Mouse (Mus musculus): Measurements from ENCODE around the gene March10. TPM values are rescaled to one million over a fixed set of nuclear protein-coding genes. Genes with fewer than 3 reads are reported as not detected.

The March10 gene
- polyA plus RNA-seq, 1 experiment from 2014 or later = not detected

DNA sequence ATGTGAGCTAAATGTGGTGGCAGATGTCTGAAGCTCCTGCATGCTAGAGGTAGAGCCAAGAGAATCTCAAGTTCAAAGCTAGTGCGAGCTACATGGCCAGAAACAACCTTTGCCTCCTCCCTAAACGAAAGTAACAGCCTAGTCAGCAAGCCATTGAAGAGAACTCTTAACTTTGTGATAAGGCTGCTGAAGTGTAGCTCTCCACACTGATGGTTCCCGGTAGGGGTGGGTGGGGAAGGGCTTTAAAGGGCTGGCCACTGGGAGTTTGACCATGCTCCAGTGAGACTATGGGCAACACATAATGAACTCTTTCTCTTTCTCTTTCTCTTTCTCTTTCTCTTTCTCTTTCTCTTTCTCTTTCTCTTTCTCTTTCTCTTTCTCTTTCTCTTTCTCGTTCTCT, 35.9 kb upstream of the March10 start:
- Histone ChIP-seq H3K9ac (replicated peaks; ENCODE audit: low read depth, low read length) (no peak overlapping the region), H3K4me3 (ENCODE audit: low read depth, low read length) (no peak overlapping the region), H3K4me1 (ENCODE audit: control insufficient read depth, insufficient read depth, low read length) (peaks cover 5% of the 10 kb centered on the region), H3K27me3 (ENCODE audit: control insufficient read depth, insufficient read depth, low read length) (no peaks in the 10 kb centered on the region), H3K27ac (ENCODE audit: low read length) (no peak overlapping the region), H3K36me3 (ENCODE audit: control insufficient read depth, insufficient read depth, low read length) (no peaks in the 10 kb centered on the region), H3K9me3 (ENCODE audit: control insufficient read depth, low read depth, low read length) (no peaks in the 10 kb centered on the region), H3K4me2 (replicated peaks; ENCODE audit: low read depth, low read length) (no peak overlapping the region)
- WGBS = 82% methylated on average over 4 of the region's 4 CpGs
- ATAC-seq (ENCODE audit: insufficient number of reproducible peaks, insufficient read depth, low FRiP score, low read depth) = no peak

DNA sequence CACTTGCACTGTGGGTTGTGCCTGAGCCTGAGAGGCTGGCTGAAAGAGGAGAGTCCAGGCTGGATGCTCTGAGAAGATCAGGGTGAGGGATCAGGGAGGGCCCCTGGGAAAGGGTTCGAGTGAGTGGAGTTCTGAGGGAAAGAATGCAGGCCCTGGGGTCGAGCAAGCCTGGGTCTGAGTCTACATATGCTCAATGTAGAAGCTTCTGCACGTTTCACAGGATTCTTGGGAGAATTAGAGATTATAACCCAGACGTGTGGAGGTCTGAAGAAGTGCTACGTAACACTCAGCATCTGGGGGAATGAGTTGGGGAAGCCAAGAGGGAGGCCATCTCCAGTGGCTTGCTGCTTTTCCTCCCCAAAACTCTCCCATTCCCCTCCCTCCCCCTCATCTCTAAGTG, 34.4 kb upstream of the March10 start:
- H3K36me3 ChIP-seq (ENCODE audit: control insufficient read depth, insufficient read depth, low read length) = no peaks in the 10 kb centered on the region

DNA sequence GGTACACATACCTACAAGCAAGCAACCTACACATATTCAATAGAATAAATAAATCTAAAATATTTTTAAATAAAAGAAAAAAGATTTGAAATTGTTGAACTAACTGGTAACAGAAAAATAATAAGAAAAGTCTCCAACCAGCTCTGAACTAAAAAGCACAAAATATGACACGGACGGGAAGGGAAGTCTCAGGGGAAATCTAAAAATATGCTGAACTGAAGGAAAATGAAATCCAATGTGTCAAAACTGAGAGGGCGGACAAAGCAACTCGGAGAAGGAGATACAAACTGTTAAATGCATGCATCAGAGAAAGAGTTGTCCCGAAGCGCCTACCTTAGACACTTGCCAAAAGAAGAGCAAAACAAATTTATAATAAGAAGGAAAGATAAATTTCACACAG, 28.9 kb upstream of the March10 start:
- Histone ChIP-seq H3K4me2 (replicated peaks; ENCODE audit: low read depth, low read length) (no peak overlapping the region), H3K4me3 (ENCODE audit: low read depth, low read length) (no peak overlapping the region), H3K9me3 (ENCODE audit: control insufficient read depth, low read depth, low read length) (no peaks in the 10 kb centered on the region), H3K36me3 (ENCODE audit: control insufficient read depth, insufficient read depth, low read length) (no peaks in the 10 kb centered on the region), H3K27me3 (ENCODE audit: control insufficient read depth, insufficient read depth, low read length) (no peaks in the 10 kb centered on the region), H3K27ac (ENCODE audit: low read length) (no peak overlapping the region), H3K4me1 (ENCODE audit: control insufficient read depth, insufficient read depth, low read length) (no peaks in the 10 kb centered on the region), H3K9ac (replicated peaks; ENCODE audit: low read depth, low read length) (no peak overlapping the region)
- ATAC-seq (ENCODE audit: insufficient number of reproducible peaks, insufficient read depth, low FRiP score, low read depth) = no peak
- 86% methylated on average over 6 of the region's 6 CpGs for WGBS

More for the DNA sequence above, 34.4 kb upstream of the March10 start:
- 64% methylated on average over 5 of the region's 5 CpGs for WGBS
- H3K27me3 ChIP-seq (ENCODE audit: control insufficient read depth, insufficient read depth, low read length) = no peaks in the 10 kb centered on the region
- H3K9me3 ChIP-seq (ENCODE audit: control insufficient read depth, low read depth, low read length) = no peaks in the 10 kb centered on the region
- H3K9ac ChIP-seq (replicated peaks; ENCODE audit: low read depth, low read length) = no peak overlapping the region
- H3K4me3 ChIP-seq (ENCODE audit: low read depth, low read length) = no peak overlapping the region
- no peak for ATAC-seq (ENCODE audit: insufficient number of reproducible peaks, insufficient read depth, low FRiP score, low read depth)
- H3K4me1 ChIP-seq (ENCODE audit: control insufficient read depth, insufficient read depth, low read length) = peaks cover 5% of the 10 kb centered on the region
- no peak overlapping the region for H3K4me2 ChIP-seq (replicated peaks; ENCODE audit: low read depth, low read length)
- H3K27ac ChIP-seq (ENCODE audit: low read length) = no peak overlapping the region

DNA sequence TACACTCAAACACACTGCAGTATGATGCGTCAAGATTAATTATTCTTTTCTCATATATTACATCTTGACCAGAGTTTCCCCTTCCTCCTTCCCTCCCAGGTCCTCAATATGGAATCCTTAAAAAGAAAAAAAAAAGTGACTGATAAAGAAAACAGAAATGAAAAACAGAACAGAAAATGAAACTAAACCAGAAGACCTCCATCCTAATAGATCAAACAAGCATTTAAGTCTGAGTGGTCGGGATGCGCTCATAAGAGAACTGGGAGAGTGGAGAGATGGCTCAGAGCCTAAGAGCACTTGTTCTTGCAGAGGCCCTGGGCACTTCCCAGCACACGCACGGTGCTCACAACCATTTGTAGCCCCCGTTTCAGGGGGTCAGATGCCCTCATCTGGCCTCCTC, 28.5 kb upstream of the March10 start:
- no peak for ATAC-seq (ENCODE audit: insufficient number of reproducible peaks, insufficient read depth, low FRiP score, low read depth)
- Histone ChIP-seq H3K27ac (ENCODE audit: low read length) (no peak overlapping the region), H3K4me3 (ENCODE audit: low read depth, low read length) (no peak overlapping the region), H3K9ac (replicated peaks; ENCODE audit: low read depth, low read length) (no peak overlapping the region), H3K4me1 (ENCODE audit: control insufficient read depth, insufficient read depth, low read length) (no peaks in the 10 kb centered on the region), H3K9me3 (ENCODE audit: control insufficient read depth, low read depth, low read length) (no peaks in the 10 kb centered on the region), H3K36me3 (ENCODE audit: control insufficient read depth, insufficient read depth, low read length) (no peaks in the 10 kb centered on the region), H3K27me3 (ENCODE audit: control insufficient read depth, insufficient read depth, low read length) (no peaks in the 10 kb centered on the region), H3K4me2 (replicated peaks; ENCODE audit: low read depth, low read length) (no peak overlapping the region)
- 70% methylated on average over 6 of the region's 6 CpGs for WGBS

DNA sequence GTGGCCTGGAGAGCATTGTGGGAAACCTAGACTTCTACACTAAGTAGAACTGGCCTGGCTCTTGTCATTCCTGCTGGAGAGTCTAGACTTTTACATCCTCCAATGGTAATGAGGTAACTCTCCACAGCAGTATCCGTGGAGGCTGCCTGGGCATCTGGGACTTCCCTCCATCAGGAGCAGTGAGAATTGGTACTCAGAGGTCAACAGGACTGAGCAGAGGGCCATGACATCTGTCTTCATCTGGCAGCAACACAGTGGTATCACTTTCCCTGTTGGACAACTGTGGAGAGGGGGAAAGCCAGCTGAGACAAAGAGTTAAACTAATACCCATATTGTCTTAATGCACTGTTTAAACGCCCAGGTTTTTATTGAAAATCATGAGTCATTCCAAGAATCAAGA, 26.2 kb upstream of the March10 start:
- ATAC-seq (ENCODE audit: insufficient number of reproducible peaks, insufficient read depth, low FRiP score, low read depth) = no peak
- Histone ChIP-seq H3K4me1 (ENCODE audit: control insufficient read depth, insufficient read depth, low read length) (no peaks in the 10 kb centered on the region), H3K27ac (ENCODE audit: low read length) (no peak overlapping the region), H3K4me2 (replicated peaks; ENCODE audit: low read depth, low read length) (no peak overlapping the region), H3K27me3 (ENCODE audit: control insufficient read depth, insufficient read depth, low read length) (no peaks in the 10 kb centered on the region), H3K9ac (replicated peaks; ENCODE audit: low read depth, low read length) (no peak overlapping the region), H3K36me3 (ENCODE audit: control insufficient read depth, insufficient read depth, low read length) (no peaks in the 10 kb centered on the region), H3K9me3 (ENCODE audit: control insufficient read depth, low read depth, low read length) (no peaks in the 10 kb centered on the region), H3K4me3 (ENCODE audit: low read depth, low read length) (no peak overlapping the region)
- 54% methylated on average over 2 of the region's 2 CpGs for WGBS

DNA sequence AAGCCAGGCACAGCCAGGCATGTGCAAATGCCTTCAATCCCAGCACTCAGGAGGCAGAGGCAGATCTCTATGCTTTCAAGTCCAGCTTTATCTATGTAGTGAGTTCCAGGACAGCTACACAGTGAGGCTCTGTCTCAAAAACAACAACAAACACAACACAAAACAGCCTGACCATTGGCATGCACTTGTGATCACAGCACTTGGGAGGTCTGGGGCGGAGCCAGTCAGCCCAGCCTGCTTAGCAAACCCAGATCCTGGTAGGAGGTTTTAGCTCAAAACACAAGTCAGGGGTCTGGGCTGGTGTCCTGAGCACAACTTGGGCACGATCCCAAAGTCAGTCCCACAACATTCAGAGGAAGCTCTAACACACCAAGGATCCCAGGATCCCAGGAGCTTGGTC, 18.2 kb upstream of the March10 start:
- peaks cover 3% of the 10 kb centered on the region; the same call in 1 of the 2 replicates for H3K4me1 ChIP-seq (ENCODE audit: control insufficient read depth, insufficient read depth, low read length)
- no peaks in the 10 kb centered on the region for H3K36me3 ChIP-seq (ENCODE audit: control insufficient read depth, insufficient read depth, low read length)
- no peaks in the 10 kb centered on the region for H3K9me3 ChIP-seq (ENCODE audit: control insufficient read depth, low read depth, low read length)
- 57% methylated on average over 2 of the region's 2 CpGs for WGBS
- H3K9ac ChIP-seq (replicated peaks; ENCODE audit: low read depth, low read length) = no peak overlapping the region
- no peak overlapping the region for H3K27ac ChIP-seq (ENCODE audit: low read length)
- no peak for ATAC-seq (ENCODE audit: insufficient number of reproducible peaks, insufficient read depth, low FRiP score, low read depth)
- no peak overlapping the region for H3K4me3 ChIP-seq (ENCODE audit: low read depth, low read length)
- no peak overlapping the region for H3K4me2 ChIP-seq (replicated peaks; ENCODE audit: low read depth, low read length)
- H3K27me3 ChIP-seq (ENCODE audit: control insufficient read depth, insufficient read depth, low read length) = no peaks in the 10 kb centered on the region

DNA sequence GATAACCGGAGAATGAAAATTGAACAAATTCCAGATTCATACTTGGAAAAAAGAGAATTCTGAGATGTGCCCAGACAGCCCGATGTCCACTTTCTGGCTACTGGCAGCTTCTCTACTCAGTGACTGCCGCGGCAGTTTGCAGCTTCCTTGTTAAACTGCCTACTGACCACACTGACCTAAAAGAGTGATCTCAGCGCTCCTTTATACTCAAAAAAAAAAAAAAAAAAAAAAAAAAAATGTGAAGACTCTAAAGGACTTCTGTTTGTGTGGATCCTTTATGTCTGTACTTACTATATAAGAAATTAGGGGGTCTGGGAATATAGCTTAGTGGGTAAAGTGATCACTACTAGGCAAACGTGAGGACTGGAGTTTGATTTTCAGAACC, 17.8 kb upstream of the March10 start:
- H3K36me3 ChIP-seq (ENCODE audit: control insufficient read depth, insufficient read depth, low read length) = no peaks in the 10 kb centered on the region
- H3K4me2 ChIP-seq (replicated peaks; ENCODE audit: low read depth, low read length) = no peak overlapping the region
- H3K27me3 ChIP-seq (ENCODE audit: control insufficient read depth, insufficient read depth, low read length) = no peaks in the 10 kb centered on the region
- no peak overlapping the region for H3K9ac ChIP-seq (replicated peaks; ENCODE audit: low read depth, low read length)
- peaks cover 7% of the 10 kb centered on the region; the same call in 1 of the 2 replicates for H3K4me1 ChIP-seq (ENCODE audit: control insufficient read depth, insufficient read depth, low read length)
- H3K27ac ChIP-seq (ENCODE audit: low read length) = no peak overlapping the region
- H3K4me3 ChIP-seq (ENCODE audit: low read depth, low read length) = no peak overlapping the region
- 49% methylated on average over 6 of the region's 6 CpGs for WGBS
- ATAC-seq (ENCODE audit: insufficient number of reproducible peaks, insufficient read depth, low FRiP score, low read depth) = no peak
- H3K9me3 ChIP-seq (ENCODE audit: control insufficient read depth, low read depth, low read length) = no peaks in the 10 kb centered on the region

DNA sequence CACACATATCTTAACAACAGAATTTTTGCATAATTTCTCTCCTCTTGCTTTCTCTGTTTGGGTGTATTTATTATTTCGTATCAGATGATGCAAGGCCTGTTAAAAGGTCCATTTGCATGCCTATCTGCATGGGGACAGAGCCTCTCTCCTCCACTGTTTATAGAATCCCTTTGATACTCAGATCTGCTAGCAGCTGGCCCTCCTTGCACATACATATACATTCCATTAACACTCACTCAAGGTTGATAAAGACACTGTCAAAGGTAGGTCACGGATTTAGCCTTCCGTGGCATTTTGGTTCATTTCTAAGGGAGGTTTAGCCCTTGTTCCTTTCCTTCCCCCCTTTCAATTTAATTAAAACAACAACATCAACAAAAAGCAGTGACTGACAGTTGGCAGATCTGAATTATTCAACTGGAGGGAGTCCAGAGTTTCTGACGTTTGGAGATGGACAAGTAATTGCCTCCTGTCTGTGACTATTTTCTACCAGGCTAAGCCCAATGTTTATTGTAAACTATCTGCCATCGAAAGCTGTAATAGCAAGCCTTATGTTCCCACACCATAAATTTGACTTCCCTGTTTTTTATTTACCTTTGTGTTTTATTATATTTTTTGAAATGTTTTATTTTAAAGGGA, 17.3 kb upstream of the March10 start:
- Histone ChIP-seq H3K4me1 (ENCODE audit: control insufficient read depth, insufficient read depth, low read length) (peaks cover 13% of the 10 kb centered on the region), H3K9me3 (ENCODE audit: control insufficient read depth, low read depth, low read length) (no peaks in the 10 kb centered on the region), H3K4me2 (replicated peaks; ENCODE audit: low read depth, low read length) (no peak overlapping the region), H3K27ac (ENCODE audit: low read length) (no peak overlapping the region), H3K27me3 (ENCODE audit: control insufficient read depth, insufficient read depth, low read length) (no peaks in the 10 kb centered on the region), H3K9ac (replicated peaks; ENCODE audit: low read depth, low read length) (no peak overlapping the region), H3K4me3 (ENCODE audit: low read depth, low read length) (no peak overlapping the region), H3K36me3 (ENCODE audit: control insufficient read depth, insufficient read depth, low read length) (no peaks in the 10 kb centered on the region)
- 27% methylated on average over 5 of the region's 5 CpGs for WGBS
- no peak for ATAC-seq (ENCODE audit: insufficient number of reproducible peaks, insufficient read depth, low FRiP score, low read depth)

DNA sequence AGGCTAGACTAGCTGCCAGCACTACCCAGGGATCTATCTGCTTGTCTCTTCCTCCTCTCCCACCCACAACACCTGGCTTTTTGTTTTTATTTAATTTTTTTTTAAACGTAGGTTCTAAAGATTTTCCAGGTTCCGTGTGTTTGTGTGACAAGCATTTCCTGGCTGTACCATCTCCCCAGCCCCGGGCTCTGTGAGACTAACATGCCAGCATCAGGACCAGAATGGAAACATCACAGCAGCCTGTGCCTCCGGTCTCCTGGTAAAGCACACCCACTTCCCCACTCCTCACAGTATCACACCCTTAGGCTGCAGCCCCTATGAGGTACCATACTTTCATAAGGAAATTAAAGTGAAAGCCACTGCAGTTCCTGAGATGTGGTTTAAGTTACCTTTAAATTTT, 16.1 kb upstream of the March10 start:
- Histone ChIP-seq H3K27ac (ENCODE audit: low read length) (no peak overlapping the region), H3K36me3 (ENCODE audit: control insufficient read depth, insufficient read depth, low read length) (no peaks in the 10 kb centered on the region), H3K9me3 (ENCODE audit: control insufficient read depth, low read depth, low read length) (no peaks in the 10 kb centered on the region), H3K4me3 (ENCODE audit: low read depth, low read length) (no peak overlapping the region), H3K4me1 (ENCODE audit: control insufficient read depth, insufficient read depth, low read length) (peaks cover 13% of the 10 kb centered on the region), H3K9ac (replicated peaks; ENCODE audit: low read depth, low read length) (no peak overlapping the region), H3K4me2 (replicated peaks; ENCODE audit: low read depth, low read length) (no peak overlapping the region), H3K27me3 (ENCODE audit: control insufficient read depth, insufficient read depth, low read length) (no peaks in the 10 kb centered on the region)
- no peak for ATAC-seq (ENCODE audit: insufficient number of reproducible peaks, insufficient read depth, low FRiP score, low read depth)
- 60% methylated on average over 4 of the region's 4 CpGs for WGBS

Data from stomach, embryonic 14.5 days (tissue).